Mouse (Mus musculus): Measurements from ENCODE around the gene Capzb. TPM values are rescaled to one million over a fixed set of nuclear protein-coding genes. Genes with fewer than 3 reads are reported as not detected.
A peak's percentile ranks its signal among the peaks of the same experiment; 100 is the strongest.

Capzb gene
- total RNA-seq, 2 experiments from 2014 or later = 157 to 415 TPM

GRCm38 (mm10) chr4:139259302-139259871 lies 66.7 kb downstream of the Capzb start:
- no peak for ATAC-seq (replicated peaks; ENCODE audit: poor library complexity)

GRCm38 (mm10) chr4:139262981-139263380 lies 70.3 kb downstream of the Capzb start:
- ATAC-seq (replicated peaks; ENCODE audit: poor library complexity) = no peak

- no peak for ATAC-seq (replicated peaks; ENCODE audit: poor library complexity)
Measured at GRCm38 (mm10) chr4:139265783-139266499, 73.2 kb downstream of the Capzb start.

- no peak for ATAC-seq (replicated peaks; ENCODE audit: poor library complexity)
Measured at GRCm38 (mm10) chr4:139266500-139266865, 73.8 kb downstream of the Capzb start.

- no peak for ATAC-seq (replicated peaks; ENCODE audit: poor library complexity)
Measured at GRCm38 (mm10) chr4:139267335-139267734, 74.6 kb downstream of the Capzb start.

- no peak for ATAC-seq (replicated peaks; ENCODE audit: poor library complexity)
Measured at GRCm38 (mm10) chr4:139268242-139268641, 75.5 kb downstream of the Capzb start.

GRCm38 (mm10) chr4:139270168-139270567 lies 77.5 kb downstream of the Capzb start:
- ATAC-seq (replicated peaks; ENCODE audit: poor library complexity) = no peak

GRCm38 (mm10) chr4:139271562-139271961 lies 78.9 kb downstream of the Capzb start:
- no peak for ATAC-seq (replicated peaks; ENCODE audit: poor library complexity)

GRCm38 (mm10) chr4:139272951-139273680 lies 80.4 kb downstream of the Capzb start:
- ATAC-seq (replicated peaks; ENCODE audit: poor library complexity) = no peak

GRCm38 (mm10) chr4:139274573-139274972 lies 81.9 kb downstream of the Capzb start:
- no peak for ATAC-seq (replicated peaks; ENCODE audit: poor library complexity)

GRCm38 (mm10) chr4:139276411-139276810 lies 83.7 kb downstream of the Capzb start:
- ATAC-seq (replicated peaks; ENCODE audit: poor library complexity) = no peak

GRCm38 (mm10) chr4:139280530-139280929 lies 87.8 kb downstream of the Capzb start:
- no peak for ATAC-seq (replicated peaks; ENCODE audit: poor library complexity)

- no peak for ATAC-seq (replicated peaks; ENCODE audit: poor library complexity)
Measured at GRCm38 (mm10) chr4:139281791-139282345, 89.2 kb downstream of the Capzb start.

GRCm38 (mm10) chr4:139282955-139283417 lies 90.3 kb downstream of the Capzb start:
- ATAC-seq (replicated peaks; ENCODE audit: poor library complexity) = no peak

GRCm38 (mm10) chr4:139284877-139285276 lies 92.2 kb downstream of the Capzb start:
- no peak for ATAC-seq (replicated peaks; ENCODE audit: poor library complexity)

- no peak for ATAC-seq (replicated peaks; ENCODE audit: poor library complexity)
Measured at GRCm38 (mm10) chr4:139286234-139286633, 93.5 kb downstream of the Capzb start.

- ATAC-seq (replicated peaks; ENCODE audit: poor library complexity) = peak; percentile 86
Measured at GRCm38 (mm10) chr4:139287122-139287863, 94.6 kb downstream of the Capzb start.

GRCm38 (mm10) chr4:139289017-139289416 lies 96.3 kb downstream of the Capzb start:
- peak; percentile 75 for ATAC-seq (replicated peaks; ENCODE audit: poor library complexity)

GRCm38 (mm10) chr4:139291099-139291498 lies 98.4 kb downstream of the Capzb start:
- no peak for ATAC-seq (replicated peaks; ENCODE audit: poor library complexity)

GRCm38 (mm10) chr4:139292038-139292437 lies 99.3 kb downstream of the Capzb start:
- no peak for ATAC-seq (replicated peaks; ENCODE audit: poor library complexity)

- ATAC-seq (replicated peaks; ENCODE audit: poor library complexity) = no peak
Measured at GRCm38 (mm10) chr4:139297566-139297965, 104.9 kb downstream of the Capzb start.

All from megakaryocyte progenitor cell, adult 5-6 weeks (primary cell).